ENCODE assay signal across 7 mouse cellular contexts in the genomic region with DNA sequence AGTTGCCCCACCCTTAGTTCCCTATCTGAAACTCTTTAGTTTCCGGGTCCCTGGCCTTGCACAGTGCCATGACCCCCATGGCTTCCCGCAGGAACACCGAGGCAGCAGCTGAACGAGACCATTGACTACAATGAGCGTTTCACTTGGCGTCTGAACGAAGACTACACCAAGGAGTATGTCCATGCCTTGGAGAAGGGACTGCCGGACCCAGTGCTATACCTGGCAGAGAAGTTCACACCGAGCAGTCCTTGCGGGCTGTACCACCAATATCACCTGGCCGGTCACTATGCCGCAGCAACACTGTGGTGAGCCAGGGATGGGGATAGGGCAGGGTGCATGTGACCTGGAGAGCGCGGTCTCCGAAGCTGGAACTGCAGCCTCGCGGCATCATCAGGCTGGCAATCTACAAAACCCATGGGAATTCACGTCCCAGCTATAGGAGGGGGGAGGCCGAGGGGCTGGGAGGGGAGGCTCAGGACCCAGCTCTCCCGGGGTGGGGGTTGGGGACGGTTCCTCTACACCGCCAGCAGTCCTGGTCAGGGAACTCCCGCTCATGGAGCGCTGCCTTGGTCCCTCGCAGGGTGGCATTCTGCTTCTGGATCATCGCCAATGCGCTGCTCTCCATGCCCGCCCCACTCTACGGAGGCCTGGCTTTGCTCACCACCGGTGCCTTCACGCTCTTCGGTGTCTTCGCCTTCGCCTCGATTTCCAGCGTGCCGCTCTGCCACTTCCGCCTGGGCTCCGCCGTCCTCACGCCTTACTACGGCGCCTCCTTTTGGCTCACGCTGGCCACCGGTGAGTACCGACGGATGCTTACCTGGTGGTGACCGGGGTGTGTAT. TPM values are rescaled to one million over a fixed set of nuclear protein-coding genes. Genes with fewer than 3 reads are reported as not detected.
DNase-seq lines count a peak whose midpoint lies in the region; ATAC-seq lines count a peak whose summit lies in the region.

No protein-coding gene starts in this region.

- peak overlapping the region; percentile 36 for H3K4me3 ChIP-seq in stomach, embryonic 16.5 days (replicated peaks; ENCODE audit: low read length)

- peak overlapping the region; percentile 60 for H3K9ac ChIP-seq in stomach, embryonic 16.5 days (ENCODE audit: low read length)

- H3K9me3 ChIP-seq in stomach, embryonic 16.5 days (replicated peaks; ENCODE audit: control insufficient read depth, low read length) = no peaks in the 10 kb centered on the region

- peaks cover 70% of the 10 kb centered on the region for H3K27me3 ChIP-seq in stomach, embryonic 16.5 days (ENCODE audit: control insufficient read depth, insufficient read depth, low read length)

- no peak overlapping the region for H3K27ac ChIP-seq in stomach, embryonic 16.5 days (ENCODE audit: low read length)

- peaks cover 16% of the 10 kb centered on the region for H3K4me1 ChIP-seq in stomach, embryonic 16.5 days (ENCODE audit: control insufficient read depth, insufficient read depth, low read length)

- 2% methylated on average over 48 of the region's 48 CpGs for WGBS in stomach, embryonic 16.5 days

- peak overlapping the region; percentile 69 for H3K4me2 ChIP-seq in stomach, embryonic 16.5 days (ENCODE audit: low read depth, low read length)

- ATAC-seq in granulocyte monocyte progenitor cell, adult 5-6 weeks (replicated peaks; ENCODE audit: poor library complexity, severe bottlenecking) = peak; percentile 20; the same call in 1 of the 2 replicates
- ATAC-seq in megakaryocyte progenitor cell, adult 5-6 weeks (replicated peaks; ENCODE audit: poor library complexity) = peak; percentile 22; the same call in 1 of the 2 replicates
- 0 out of 2 replicates have a peak, but pooled peaks have one; percentile 17 for ATAC-seq in stomach, embryonic 16.5 days (ENCODE audit: insufficient read depth, low FRiP score)

- peak; percentile 32 for DNase-seq in urinary bladder, postnatal 25 days (ENCODE audit: low spot score)
- no peak for DNase-seq in urinary bladder, postnatal 4 days (ENCODE audit: low spot score in 2 of 2)
- DNase-seq in cerebellum, adult 9-11 months = peak; percentile 40
- DNase-seq in kidney, postnatal 25 days = peak; percentile 36 to 62

- no peaks in the 10 kb centered on the region for H3K36me3 ChIP-seq in stomach, embryonic 16.5 days (ENCODE audit: control insufficient read depth, insufficient read depth, low read length)

RNA-seq across cellular contexts. Expression of gene Duoxa2, which starts 2.6 kb away (rescaled TPM):
- total RNA-seq in granulocyte monocyte progenitor cell, adult 5-6 weeks (2014; fragmentation: Nextera tagmentation) = not detected in 2 replicates
- not detected in 2 replicates for total RNA-seq in granulocyte monocyte progenitor cell, adult 5-6 weeks (2017)
- not detected in 2 replicates for total RNA-seq in megakaryocyte progenitor cell, adult 5-6 weeks (2015)
- not detected in 2 replicates for total RNA-seq in megakaryocyte progenitor cell, adult 5-6 weeks (2017)
- 3.4 and 6.1 TPM in 2 replicates for polyA plus RNA-seq in stomach, embryonic 16.5 days (2015; fragmentation: Nextera tagmentation; extraction: Ambion mirVana)

RNA-seq across cellular contexts. Expression of gene Duox2, which starts 3.1 kb away (rescaled TPM):
- not detected in 2 replicates for total RNA-seq in granulocyte monocyte progenitor cell, adult 5-6 weeks (2014; fragmentation: Nextera tagmentation)
- total RNA-seq in granulocyte monocyte progenitor cell, adult 5-6 weeks (2017) = not detected in 2 replicates
- total RNA-seq in megakaryocyte progenitor cell, adult 5-6 weeks (2015) = not detected in 2 replicates
- not detected in 2 replicates for total RNA-seq in megakaryocyte progenitor cell, adult 5-6 weeks (2017)
- polyA plus RNA-seq in stomach, embryonic 16.5 days (2015; fragmentation: Nextera tagmentation; extraction: Ambion mirVana) = 1.6 and 2.6 TPM in 2 replicates

RNA-seq across cellular contexts. Expression of gene Duoxa1, which starts 12.2 kb away (rescaled TPM):
- total RNA-seq in granulocyte monocyte progenitor cell, adult 5-6 weeks (2014; fragmentation: Nextera tagmentation) = not detected in 2 replicates
- 0.10 TPM in 1 of 2 replicates, not detected in the other for total RNA-seq in granulocyte monocyte progenitor cell, adult 5-6 weeks (2017)
- total RNA-seq in megakaryocyte progenitor cell, adult 5-6 weeks (2015) = not detected in 2 replicates
- not detected in 2 replicates for total RNA-seq in megakaryocyte progenitor cell, adult 5-6 weeks (2017)
- 11.4 and 17.4 TPM in 2 replicates for polyA plus RNA-seq in stomach, embryonic 16.5 days (2015; fragmentation: Nextera tagmentation; extraction: Ambion mirVana)

RNA-seq across cellular contexts. Expression of gene Duox1, which starts 14.2 kb away (rescaled TPM):
- not detected in 2 replicates for total RNA-seq in granulocyte monocyte progenitor cell, adult 5-6 weeks (2014; fragmentation: Nextera tagmentation)
- not detected in 2 replicates for total RNA-seq in granulocyte monocyte progenitor cell, adult 5-6 weeks (2017)
- total RNA-seq in megakaryocyte progenitor cell, adult 5-6 weeks (2015) = not detected in 2 replicates
- total RNA-seq in megakaryocyte progenitor cell, adult 5-6 weeks (2017) = not detected in 2 replicates
- 2.7 and 4.3 TPM in 2 replicates for polyA plus RNA-seq in stomach, embryonic 16.5 days (2015; fragmentation: Nextera tagmentation; extraction: Ambion mirVana)

Comparison
In these comparisons a context has a peak if more than half of its experiments do, and no peak if none do; other contexts are left out.
1. DNase-seq: peak in urinary bladder, postnatal 25 days (single experiment), cerebellum, adult 9-11 months (single experiment) and kidney, postnatal 25 days (2 of 2); none in urinary bladder, postnatal 4 days (0 of 2).
2. Peak in every context shown above with its lines, with median percentiles within 50 percentile points of each other: ATAC-seq.